Mouse (Mus musculus): ENCODE measurements around the gene Gatb. TPM values are rescaled to one million over a fixed set of nuclear protein-coding genes. Genes with fewer than 3 reads are reported as not detected.

The Gatb gene
- total RNA-seq, 2 experiments from 2014 or later: 34.6 to 39.7 TPM

DNA sequence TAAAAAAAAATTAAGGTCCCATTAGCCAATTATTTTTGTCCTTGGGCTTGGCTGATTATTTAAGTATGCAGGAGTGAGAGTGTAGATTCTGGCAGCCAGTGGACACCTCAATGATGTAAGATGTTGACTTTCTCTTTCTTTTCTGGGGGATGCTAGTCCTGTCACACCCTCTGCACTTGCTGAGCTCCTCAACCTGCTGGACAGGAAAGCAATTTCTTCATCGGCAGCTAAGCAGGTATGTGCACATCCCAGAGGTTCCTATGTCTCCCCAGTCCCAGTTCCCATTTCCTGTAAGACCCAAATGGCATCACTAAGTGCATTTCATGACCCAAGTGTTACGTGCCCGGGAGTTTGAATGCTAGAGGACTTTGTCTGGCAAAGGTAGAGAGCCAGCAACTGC, 70.9 kb downstream of the Gatb start:
- intact Hi-C loops (cut with DNase I): no loop called here
- DNase-seq (ENCODE audit: low spot score): no peak

GRCm38 (mm10) chr3:85645517-85646004, 71.6 kb downstream of the Gatb start:
- DNase-seq (ENCODE audit: low spot score): no peak
- intact Hi-C loops (cut with DNase I): no loop called here

DNA sequence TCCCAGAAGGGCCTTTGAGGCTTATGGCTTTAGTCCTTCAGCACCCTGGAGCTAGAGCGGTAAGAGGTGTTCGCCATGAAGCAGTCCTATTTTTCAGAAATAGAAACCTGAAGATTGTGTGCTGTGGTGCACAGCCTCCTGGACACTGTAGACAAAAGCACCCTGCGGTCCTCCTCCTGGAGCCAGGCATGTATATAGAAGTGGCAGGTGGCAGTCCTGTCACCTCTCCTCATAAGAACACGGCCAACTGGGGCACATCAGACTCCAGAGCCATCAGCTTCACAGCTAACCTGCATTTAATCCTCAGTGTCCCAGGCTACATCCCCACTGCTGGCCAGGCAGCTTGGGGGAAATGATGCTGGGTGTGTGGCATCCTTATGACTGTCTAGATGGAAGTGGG, 75.3 kb downstream of the Gatb start:
- intact Hi-C loops (cut with DNase I): no loop called here
- DNase-seq (ENCODE audit: low spot score): no peak

- intact Hi-C loops (cut with DNase I): no loop called here
- no peak for DNase-seq (ENCODE audit: low spot score)
These were observed 79.1 kb downstream of the Gatb start for GRCm38 (mm10) chr3:85652727-85653665.

DNA sequence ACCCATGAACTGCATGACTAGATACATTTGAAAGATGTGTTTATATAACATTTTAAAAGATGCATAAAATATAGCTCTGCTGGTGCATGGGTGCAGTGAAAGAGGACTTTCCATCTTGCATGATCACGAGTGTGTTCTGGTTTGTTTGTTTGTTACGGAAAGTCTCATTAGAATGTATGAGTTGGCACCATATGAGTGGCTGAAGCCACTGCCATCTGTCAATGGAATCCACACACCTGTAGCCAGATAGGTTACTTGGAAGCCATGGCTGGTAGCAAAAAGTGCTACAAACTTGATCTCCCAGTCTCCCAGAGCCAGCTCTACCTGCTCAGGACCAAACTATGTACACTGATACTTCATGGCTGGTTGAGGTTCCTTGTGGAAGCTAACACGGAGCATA, 81.6 kb downstream of the Gatb start:
- DNase-seq (ENCODE audit: low spot score): no peak
- intact Hi-C loops (cut with DNase I): no loop called here

GRCm38 (mm10) chr3:85659681-85660080, 85.8 kb downstream of the Gatb start:
- intact Hi-C loops (cut with DNase I): no loop called here
- DNase-seq (ENCODE audit: low spot score): no peak

- intact Hi-C loops (cut with DNase I): no loop called here
- DNase-seq (ENCODE audit: low spot score): no peak
These were observed 88.3 kb downstream of the Gatb start for GRCm38 (mm10) chr3:85661926-85662813.

DNA sequence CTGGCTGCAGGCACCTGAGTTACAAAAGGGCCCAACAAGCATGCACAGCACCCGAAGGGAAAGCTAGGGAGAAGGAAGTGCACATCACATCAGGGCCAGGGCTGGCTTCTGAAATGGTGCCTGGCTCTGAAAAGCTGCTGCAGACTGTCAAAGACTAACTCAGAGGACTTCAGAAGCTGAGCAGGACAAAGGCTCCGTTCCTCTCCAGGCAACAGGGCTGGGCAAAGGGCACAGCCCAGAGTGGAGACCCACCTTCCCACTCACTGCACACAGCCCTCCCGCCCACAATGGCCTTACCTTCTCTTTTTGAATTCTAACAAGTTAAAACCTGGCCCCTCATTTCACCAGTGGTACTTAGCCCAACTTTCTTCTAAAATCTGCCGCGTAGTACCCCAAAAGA, 89.9 kb downstream of the Gatb start:
- intact Hi-C loops (cut with DNase I): no loop called here
- DNase-seq (ENCODE audit: low spot score): no peak

DNA sequence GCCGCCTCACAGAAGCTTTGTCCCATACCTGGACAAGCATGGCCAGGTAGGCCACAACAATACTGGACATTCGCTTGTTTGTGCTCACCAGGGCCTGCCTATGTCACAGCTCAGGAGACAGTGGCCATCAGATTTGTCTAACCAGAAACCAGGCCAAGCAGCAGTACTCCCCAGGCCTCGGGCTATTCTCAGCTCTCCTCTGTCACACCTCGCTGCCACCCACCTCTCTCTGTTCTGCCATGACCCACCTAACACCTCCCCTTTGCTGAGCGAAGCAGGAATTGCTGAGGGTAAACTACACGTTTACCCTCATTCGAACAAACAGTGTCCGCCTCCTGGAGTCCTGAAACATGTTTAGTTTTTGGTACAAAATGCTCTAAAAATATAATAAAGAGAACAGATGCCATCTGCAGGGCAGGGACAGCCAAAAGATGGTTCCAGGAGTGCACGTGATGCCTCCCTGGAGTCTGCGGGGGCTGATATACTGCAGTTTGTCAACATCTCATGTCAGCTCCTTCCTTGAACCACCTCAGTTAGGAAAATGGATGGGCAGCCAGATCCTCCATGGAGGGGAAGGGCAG, 90.8 kb downstream of the Gatb start:
- DNase-seq (ENCODE audit: low spot score): no peak
- intact Hi-C loops (cut with DNase I): no loop called here

DNA sequence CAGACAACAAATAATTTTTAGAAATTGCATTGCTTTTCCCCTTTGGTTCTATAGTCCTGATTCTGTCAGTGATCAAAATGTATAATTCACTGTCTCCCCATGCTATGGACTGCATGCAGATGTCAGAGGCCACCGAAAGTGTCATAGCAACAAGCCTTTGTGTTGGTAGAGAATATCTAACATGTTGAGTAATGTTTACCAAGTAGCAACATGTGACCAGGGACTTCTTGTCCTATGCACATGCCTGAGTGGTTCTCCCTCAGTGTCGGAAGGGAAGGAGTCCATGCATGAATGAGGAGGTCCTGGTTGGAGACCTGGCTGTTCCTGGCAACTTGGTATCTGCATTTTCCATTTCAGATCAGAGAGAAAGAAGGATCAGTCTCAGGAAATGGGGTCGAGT, 92.2 kb downstream of the Gatb start:
- DNase-seq (ENCODE audit: low spot score): no peak

DNA sequence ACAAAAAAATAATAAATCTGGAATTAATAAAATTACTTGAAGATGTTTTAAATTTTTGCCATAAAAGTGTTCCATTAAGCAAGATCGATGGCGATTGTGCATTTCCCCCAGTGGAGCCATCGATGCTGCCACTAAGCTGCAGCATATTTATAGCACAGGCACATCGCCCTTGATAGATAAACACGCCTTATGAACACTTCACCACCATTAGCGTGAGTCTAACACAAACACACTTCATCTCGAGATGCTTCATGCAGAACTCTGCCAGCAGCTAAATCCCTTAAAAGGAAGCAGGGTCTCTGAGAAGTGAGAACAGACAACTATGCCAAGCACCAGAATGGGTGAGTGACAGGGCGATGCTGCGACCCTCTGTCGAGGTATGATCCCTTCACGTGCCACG, 92.8 kb downstream of the Gatb start:
- intact Hi-C loops (cut with DNase I): no loop called here
- no peak for DNase-seq (ENCODE audit: low spot score)

More for the DNA sequence above, 92.2 kb downstream of the Gatb start:
- intact Hi-C loops (cut with DNase I): no loop called here

DNA sequence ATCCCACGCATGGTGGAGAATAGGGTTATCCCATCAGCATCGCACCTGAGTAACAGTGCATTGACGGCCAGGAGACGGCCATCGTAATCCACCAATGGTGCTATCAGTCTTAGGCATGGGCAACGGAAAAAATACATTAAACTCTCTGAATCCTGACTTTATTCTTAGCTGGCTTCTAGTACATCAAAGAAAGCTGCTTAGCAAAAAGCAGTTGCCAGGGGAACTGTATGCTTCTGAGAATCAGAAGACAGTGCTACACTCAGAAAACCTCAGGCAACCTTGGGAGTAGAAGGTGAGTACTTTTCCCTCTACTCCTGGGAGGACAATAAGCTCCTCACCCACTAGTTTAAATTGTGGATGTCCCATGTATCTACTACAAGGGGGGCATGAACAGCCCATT, 93.8 kb downstream of the Gatb start:
- no peak for DNase-seq (ENCODE audit: low spot score)
- intact Hi-C loops (cut with DNase I): no loop called here

DNA sequence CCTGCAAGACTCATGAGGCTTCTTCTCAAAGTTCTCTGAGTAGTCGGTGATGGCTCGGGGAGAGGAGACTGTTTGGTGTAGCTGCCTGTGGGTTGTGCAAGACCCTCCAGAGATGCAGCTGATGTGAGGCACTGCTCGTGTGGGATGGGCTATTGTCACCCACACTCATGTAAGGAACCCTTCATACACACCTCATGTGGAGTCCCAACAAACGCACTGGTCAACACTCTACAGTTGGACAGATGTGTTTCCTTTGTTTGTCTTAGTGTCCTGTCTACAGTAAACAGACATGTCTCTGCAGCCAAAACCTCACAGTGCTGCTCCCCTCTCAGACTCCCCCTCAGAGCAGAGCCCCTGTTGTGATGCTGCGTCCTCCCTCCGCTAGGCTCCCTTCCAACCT, 95.9 kb downstream of the Gatb start:
- intact Hi-C loops (cut with DNase I): no loop called here

DNA sequence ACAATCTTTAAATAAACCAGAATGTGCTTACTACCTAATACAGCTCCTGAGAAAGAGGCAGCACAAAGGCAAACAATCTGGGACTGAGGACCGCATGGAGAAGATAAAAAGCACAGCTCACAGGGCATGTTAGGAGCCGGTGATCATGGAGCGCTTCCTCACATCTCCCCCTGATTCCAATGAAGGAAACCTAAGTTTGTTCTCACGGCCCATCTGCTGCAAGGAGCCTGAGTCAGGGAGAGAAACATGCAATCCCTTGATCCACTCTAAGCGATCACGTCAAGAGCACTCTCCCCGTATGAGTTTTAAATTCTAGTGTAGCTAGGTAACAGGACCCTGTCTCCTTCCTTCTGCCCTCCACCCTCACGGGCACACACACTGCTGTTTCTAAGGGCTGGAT, 103.2 kb downstream of the Gatb start:
- no peak for DNase-seq (ENCODE audit: low spot score)
- intact Hi-C loops (cut with DNase I): no loop called here

More for the DNA sequence above, 95.9 kb downstream of the Gatb start:
- DNase-seq (ENCODE audit: low spot score): no peak

DNA sequence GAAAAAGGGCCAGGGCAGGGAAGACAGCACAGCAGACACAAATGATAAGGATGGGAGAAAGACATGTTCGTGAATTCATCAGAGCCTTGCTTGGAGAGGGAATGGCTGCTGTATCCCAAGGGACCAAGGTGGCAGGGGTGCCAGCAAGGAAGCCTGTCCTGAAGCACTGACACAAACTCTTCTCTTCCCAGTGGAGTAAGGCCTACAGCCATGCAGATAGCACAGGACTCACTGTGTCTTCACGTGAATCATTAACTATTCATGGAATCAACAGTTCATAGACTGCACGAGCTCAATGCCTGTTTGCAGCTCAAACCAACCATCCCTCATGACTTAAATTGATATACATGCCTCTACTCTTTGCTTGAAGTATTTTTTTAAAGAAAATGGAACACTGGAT, 104.0 kb downstream of the Gatb start:
- no peak for DNase-seq (ENCODE audit: low spot score)
- intact Hi-C loops (cut with DNase I): no loop called here

DNA sequence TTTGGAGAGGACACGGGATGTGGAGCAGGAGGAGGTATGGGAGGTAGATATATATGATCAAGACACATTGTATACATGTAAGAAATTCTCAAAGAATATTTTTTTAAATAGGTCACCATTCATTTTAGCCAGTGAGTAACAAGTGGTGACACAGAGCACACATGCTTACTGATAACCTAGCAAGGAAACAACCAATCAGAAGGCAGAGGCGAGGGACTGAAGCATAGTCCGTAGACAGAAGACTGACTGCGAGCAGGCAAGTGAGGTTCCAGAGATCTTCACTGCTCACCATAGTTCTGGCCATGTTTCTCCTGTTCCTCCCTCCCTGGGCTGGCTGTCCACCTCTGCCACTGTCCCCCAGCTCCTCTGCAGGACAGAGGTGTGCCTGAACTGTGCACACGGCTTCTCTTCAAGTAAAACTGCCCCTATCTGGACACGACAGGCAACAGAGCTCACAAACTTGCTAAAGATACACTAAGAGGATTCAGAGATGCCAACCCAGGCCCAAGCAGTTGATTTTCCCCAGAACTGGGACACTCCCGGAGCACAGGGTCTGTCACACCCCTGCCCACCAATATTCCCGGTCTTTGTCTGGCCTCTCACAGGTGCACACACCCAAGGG, 105.5 kb downstream of the Gatb start:
- DNase-seq (ENCODE audit: low spot score): no peak
- intact Hi-C loops (cut with DNase I): no loop called here

DNA sequence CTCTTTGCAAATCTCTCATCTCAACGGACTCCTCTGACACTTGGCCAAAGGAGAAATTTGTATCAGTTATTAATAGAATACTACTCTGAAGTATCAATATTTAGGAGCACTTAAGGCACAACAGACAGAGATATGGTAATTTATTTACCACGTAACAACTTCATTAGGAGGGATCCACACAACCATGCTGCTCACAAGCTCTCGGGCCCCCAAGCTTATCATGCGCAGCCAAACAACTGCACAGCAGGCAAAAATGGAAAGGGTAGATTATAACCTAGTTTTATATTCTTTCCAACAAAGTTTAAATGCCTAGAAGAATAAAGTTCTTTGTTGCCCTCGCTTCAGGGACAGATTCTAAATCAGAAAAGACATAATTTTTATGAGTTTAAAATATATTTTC, 106.0 kb downstream of the Gatb start:
- no peak for DNase-seq (ENCODE audit: low spot score)
- intact Hi-C loops (cut with DNase I): no loop called here

DNA sequence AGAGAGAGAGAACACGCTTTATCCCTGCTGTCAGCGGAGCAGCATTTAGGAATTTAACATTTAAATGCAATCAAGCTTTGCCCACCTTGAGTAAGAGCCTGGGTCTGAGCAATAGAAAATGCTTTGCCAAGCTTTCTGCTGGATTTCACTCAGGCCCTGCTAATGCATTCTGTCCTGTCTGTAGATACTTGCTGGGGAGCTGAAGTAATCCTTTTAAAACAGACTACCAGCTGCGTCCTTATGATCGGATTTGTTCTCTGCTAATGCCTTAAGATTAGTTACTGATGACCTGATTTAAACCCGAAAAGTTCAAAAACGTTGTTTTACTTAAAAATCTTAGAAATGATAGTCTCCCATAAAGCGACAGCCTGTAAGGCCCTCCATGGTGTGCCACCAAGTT, 107.2 kb downstream of the Gatb start:
- intact Hi-C loops (cut with DNase I): no loop called here
- DNase-seq (ENCODE audit: low spot score): no peak

DNA sequence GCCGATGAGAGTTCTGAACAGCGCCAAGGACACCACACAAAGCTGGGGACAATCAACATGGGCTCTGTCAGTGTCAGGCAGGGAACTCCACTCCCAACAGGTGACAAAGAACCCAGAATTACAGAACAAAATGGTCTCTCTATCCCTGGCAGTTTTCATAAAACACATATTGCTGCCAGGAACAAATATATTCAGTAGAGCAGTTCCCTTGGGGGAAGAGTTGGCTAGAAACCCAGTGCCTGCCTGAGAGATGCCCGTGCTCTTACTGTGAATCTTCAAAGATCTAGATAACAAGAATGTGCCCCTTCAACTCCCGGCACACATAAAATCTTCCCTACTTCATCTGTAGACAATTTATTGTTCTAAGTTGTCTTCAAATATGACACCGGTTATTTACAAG, 109.7 kb downstream of the Gatb start:
- intact Hi-C loops (cut with DNase I): no loop called here
- DNase-seq (ENCODE audit: low spot score): no peak

DNA sequence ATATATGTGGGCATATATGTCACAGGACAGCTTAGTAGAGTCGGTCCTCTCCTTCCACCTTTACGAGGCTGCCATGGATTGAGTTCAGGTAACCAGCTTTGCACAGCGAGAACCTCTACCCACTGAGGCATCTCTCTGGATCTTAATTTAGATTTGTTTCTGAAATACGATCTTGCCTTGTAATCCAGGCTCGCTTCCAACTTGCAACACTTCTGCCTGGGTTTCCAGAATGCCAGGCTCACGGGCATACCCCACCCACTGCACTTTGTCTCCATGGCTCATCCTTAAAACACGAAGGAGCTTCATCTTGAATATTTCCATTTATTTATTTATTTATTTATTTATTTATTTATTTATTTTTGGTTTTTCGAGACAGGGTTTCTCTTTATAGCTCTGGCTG, 111.4 kb downstream of the Gatb start:
- DNase-seq (ENCODE audit: low spot score): no peak
- intact Hi-C loops (cut with DNase I): no loop called here
